Mouse (Mus musculus): ENCODE results near the gene Grik4. TPM values are rescaled to one million over a fixed set of nuclear protein-coding genes. Genes with fewer than 3 reads are reported as not detected.

The Grik4 gene
- total and polyA plus RNA-seq, 2 experiments: under 0.01 to 0.09 TPM

GRCm38 (mm10) chr9:42721146-42721545 is 223.1 kb downstream of the Grik4 start:
- H3K27me3 ChIP-seq (ENCODE audit: control insufficient read depth, insufficient read depth, low read length): no peaks in the 10 kb centered on the region
- H3K4me1 ChIP-seq (ENCODE audit: control insufficient read depth, insufficient read depth, low read length): no peaks in the 10 kb centered on the region
- no peak for DNase-seq (ENCODE audit: extremely low read depth, low read depth, low spot score)
- no peak overlapping the region for H3K4me3 ChIP-seq (ENCODE audit: insufficient read depth, low read depth, low read length)
- TF ChIP-seq CTCF (IDR thresholded peaks at IDR 0.05; ENCODE audit: low read depth, low read length) (no peak), POLR2A (IDR thresholded peaks at IDR 0.05; ENCODE audit: extremely low read depth, insufficient read depth, low read length) (no peak)
- 89% methylated on average over 4 of the region's 4 CpGs for WGBS
- no peaks in the 10 kb centered on the region for H3K79me2 ChIP-seq (ENCODE audit: control insufficient read depth, insufficient read depth, low read length)
- no peak overlapping the region for H3K27ac ChIP-seq (replicated peaks; ENCODE audit: insufficient read depth, low read depth, low read length)
- H3K9ac ChIP-seq (ENCODE audit: low read depth, low read length): no peak overlapping the region
- no peaks in the 10 kb centered on the region for H3K36me3 ChIP-seq (ENCODE audit: control insufficient read depth, insufficient read depth, low read length)

GRCm38 (mm10) chr9:42713912-42714311 is 230.4 kb downstream of the Grik4 start:
- H3K9ac ChIP-seq (ENCODE audit: low read depth, low read length): no peak overlapping the region
- no peaks in the 10 kb centered on the region for H3K79me2 ChIP-seq (ENCODE audit: control insufficient read depth, insufficient read depth, low read length)
- H3K27ac ChIP-seq (replicated peaks; ENCODE audit: insufficient read depth, low read depth, low read length): no peak overlapping the region
- WGBS: 28% methylated on average over 8 of the region's 8 CpGs
- TF ChIP-seq POLR2A (IDR thresholded peaks at IDR 0.05; ENCODE audit: extremely low read depth, insufficient read depth, low read length): no peak
- no peaks in the 10 kb centered on the region for H3K36me3 ChIP-seq (ENCODE audit: control insufficient read depth, insufficient read depth, low read length)
- H3K27me3 ChIP-seq (ENCODE audit: control insufficient read depth, insufficient read depth, low read length): no peaks in the 10 kb centered on the region; the same call in 1 of the 2 replicates
- no peak for DNase-seq (ENCODE audit: extremely low read depth, low read depth, low spot score)
- H3K4me3 ChIP-seq (ENCODE audit: insufficient read depth, low read depth, low read length): no peak overlapping the region
- no peaks in the 10 kb centered on the region for H3K4me1 ChIP-seq (ENCODE audit: control insufficient read depth, insufficient read depth, low read length)

- TF ChIP-seq POLR2A (IDR thresholded peaks at IDR 0.05; ENCODE audit: extremely low read depth, insufficient read depth, low read length) (no peak), CTCF (IDR thresholded peaks at IDR 0.05; ENCODE audit: low read depth, low read length) (no peak)
- Histone ChIP-seq H3K4me1 (ENCODE audit: control insufficient read depth, insufficient read depth, low read length) (no peaks in the 10 kb centered on the region), H3K9ac (ENCODE audit: low read depth, low read length) (no peak overlapping the region), H3K27ac (replicated peaks; ENCODE audit: insufficient read depth, low read depth, low read length) (no peak overlapping the region), H3K36me3 (ENCODE audit: control insufficient read depth, insufficient read depth, low read length) (no peaks in the 10 kb centered on the region), H3K27me3 (ENCODE audit: control insufficient read depth, insufficient read depth, low read length) (no peaks in the 10 kb centered on the region), H3K4me3 (ENCODE audit: insufficient read depth, low read depth, low read length) (no peak overlapping the region), H3K79me2 (ENCODE audit: control insufficient read depth, insufficient read depth, low read length) (no peaks in the 10 kb centered on the region)
- 83% methylated on average over 7 of the region's 7 CpGs for WGBS
- DNase-seq (ENCODE audit: extremely low read depth, low read depth, low spot score): no peak
These were observed 238.4 kb downstream of the Grik4 start for GRCm38 (mm10) chr9:42705848-42706247.

GRCm38 (mm10) chr9:42703191-42703854 is 241.0 kb downstream of the Grik4 start:
- Histone ChIP-seq H3K79me2 (ENCODE audit: control insufficient read depth, insufficient read depth, low read length) (no peaks in the 10 kb centered on the region), H3K36me3 (ENCODE audit: control insufficient read depth, insufficient read depth, low read length) (no peaks in the 10 kb centered on the region), H3K4me1 (ENCODE audit: control insufficient read depth, insufficient read depth, low read length) (no peaks in the 10 kb centered on the region), H3K4me3 (ENCODE audit: insufficient read depth, low read depth, low read length) (no peak overlapping the region), H3K27ac (replicated peaks; ENCODE audit: insufficient read depth, low read depth, low read length) (no peak overlapping the region), H3K9ac (ENCODE audit: low read depth, low read length) (no peak overlapping the region), H3K27me3 (ENCODE audit: control insufficient read depth, insufficient read depth, low read length) (no peaks in the 10 kb centered on the region)
- WGBS: 78% methylated on average over 8 of the region's 8 CpGs
- TF ChIP-seq CTCF (IDR thresholded peaks at IDR 0.05; ENCODE audit: low read depth, low read length) (no peak), POLR2A (IDR thresholded peaks at IDR 0.05; ENCODE audit: extremely low read depth, insufficient read depth, low read length) (no peak)
- DNase-seq (ENCODE audit: extremely low read depth, low read depth, low spot score): no peak

GRCm38 (mm10) chr9:42702231-42703132 is 241.8 kb downstream of the Grik4 start:
- H3K27me3 ChIP-seq (ENCODE audit: control insufficient read depth, insufficient read depth, low read length): no peaks in the 10 kb centered on the region
- H3K79me2 ChIP-seq (ENCODE audit: control insufficient read depth, insufficient read depth, low read length): no peaks in the 10 kb centered on the region
- 88% methylated on average over 11 of the region's 11 CpGs for WGBS
- no peaks in the 10 kb centered on the region for H3K4me1 ChIP-seq (ENCODE audit: control insufficient read depth, insufficient read depth, low read length)
- no peaks in the 10 kb centered on the region for H3K36me3 ChIP-seq (ENCODE audit: control insufficient read depth, insufficient read depth, low read length)
- no peak overlapping the region for H3K27ac ChIP-seq (replicated peaks; ENCODE audit: insufficient read depth, low read depth, low read length)
- no peak overlapping the region for H3K4me3 ChIP-seq (ENCODE audit: insufficient read depth, low read depth, low read length)
- no peak for DNase-seq (ENCODE audit: extremely low read depth, low read depth, low spot score)
- H3K9ac ChIP-seq (ENCODE audit: low read depth, low read length): no peak overlapping the region
- TF ChIP-seq CTCF (IDR thresholded peaks at IDR 0.05; ENCODE audit: low read depth, low read length): no peak
- TF ChIP-seq POLR2A (IDR thresholded peaks at IDR 0.05; ENCODE audit: extremely low read depth, insufficient read depth, low read length): no peak

GRCm38 (mm10) chr9:42701729-42702128 is 242.6 kb downstream of the Grik4 start:
- Histone ChIP-seq H3K4me1 (ENCODE audit: control insufficient read depth, insufficient read depth, low read length) (no peaks in the 10 kb centered on the region), H3K27me3 (ENCODE audit: control insufficient read depth, insufficient read depth, low read length) (no peaks in the 10 kb centered on the region), H3K9ac (ENCODE audit: low read depth, low read length) (no peak overlapping the region), H3K4me3 (ENCODE audit: insufficient read depth, low read depth, low read length) (no peak overlapping the region), H3K27ac (replicated peaks; ENCODE audit: insufficient read depth, low read depth, low read length) (no peak overlapping the region), H3K36me3 (ENCODE audit: control insufficient read depth, insufficient read depth, low read length) (no peaks in the 10 kb centered on the region), H3K79me2 (ENCODE audit: control insufficient read depth, insufficient read depth, low read length) (no peaks in the 10 kb centered on the region)
- WGBS: 93% methylated on average over 5 of the region's 5 CpGs
- DNase-seq (ENCODE audit: extremely low read depth, low read depth, low spot score): no peak
- TF ChIP-seq CTCF (IDR thresholded peaks at IDR 0.05; ENCODE audit: low read depth, low read length) (no peak), POLR2A (IDR thresholded peaks at IDR 0.05; ENCODE audit: extremely low read depth, insufficient read depth, low read length) (no peak)

Data from liver, adult 2 months (tissue).